Mouse (Mus musculus): ENCODE results near the gene Fbxw8. TPM values are rescaled to one million over a fixed set of nuclear protein-coding genes. Genes with fewer than 3 reads are reported as not detected.

Fbxw8 gene
- polyA plus RNA-seq, 1 experiment: 72.5 TPM

DNA sequence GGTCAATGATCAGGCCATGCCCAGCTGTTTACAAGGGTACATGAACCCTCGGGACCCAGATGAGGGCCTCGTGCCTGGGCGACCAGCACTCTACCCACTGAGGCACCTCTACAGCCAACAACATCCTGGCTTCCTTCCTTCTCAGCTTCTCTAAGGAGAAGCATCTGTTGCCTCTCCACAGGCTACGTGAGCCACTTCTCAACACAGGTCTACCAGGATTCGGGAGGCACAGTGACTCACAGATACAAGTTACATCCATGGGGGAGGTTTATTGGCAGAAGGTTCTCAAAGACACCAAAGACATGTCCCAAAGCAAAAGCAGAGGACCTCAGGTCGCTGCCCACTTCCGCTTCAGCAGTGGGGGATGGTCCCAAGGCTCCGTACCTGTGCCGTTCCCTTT lies 35.2 kb upstream of the Fbxw8 start:
- TF ChIP-seq MAX (IDR thresholded peaks at IDR 0.05): no peak
- TF ChIP-seq FOSL1 (IDR thresholded peaks at IDR 0.05; ENCODE audit: insufficient read depth, low read length, poor library complexity, severe bottlenecking): no peak
- no peak for TF ChIP-seq CTCF (IDR thresholded peaks at IDR 0.05; ENCODE audit: control insufficient read depth, insufficient read depth, insufficient read length)
- TF ChIP-seq USF1 (IDR thresholded peaks at IDR 0.05; ENCODE audit: low read depth): no peak
- TF ChIP-seq MYOG (IDR thresholded peaks at IDR 0.05; ENCODE audit: control insufficient read depth, extremely low read depth, insufficient read length): no peak
- TF ChIP-seq CEBPB (IDR thresholded peaks at IDR 0.05; ENCODE audit: low read depth): no peak
- no peak for TF ChIP-seq MYOD1 (IDR thresholded peaks at IDR 0.05; ENCODE audit: control insufficient read depth, insufficient read length, low read depth)
- Histone ChIP-seq H3K79me2 (ENCODE audit: control insufficient read depth, insufficient read depth) (no peaks in the 10 kb centered on the region), H3ac (ENCODE audit: control insufficient read depth, insufficient read length, low read depth) (no peak overlapping the region), H3K36me3 (ENCODE audit: control insufficient read depth, insufficient read depth) (no peaks in the 10 kb centered on the region), H3K4me3 (ENCODE audit: insufficient read depth, poor library complexity, severe bottlenecking) (no peak overlapping the region), H3K79me3 (ENCODE audit: low read depth) (no peaks in the 10 kb centered on the region), H3K27me3 (ENCODE audit: control insufficient read depth, insufficient read depth, insufficient read length) (peaks cover 85% of the 10 kb centered on the region)

- H3K27me3 ChIP-seq (ENCODE audit: control insufficient read depth, insufficient read depth, insufficient read length): peaks cover 84% of the 10 kb centered on the region
Observed at GRCm38 (mm10) chr5:118188356-118188755, 33.1 kb upstream of the Fbxw8 start.

GRCm38 (mm10) chr5:118186903-118187633 lies 31.8 kb upstream of the Fbxw8 start:
- H3K27me3 ChIP-seq (ENCODE audit: control insufficient read depth, insufficient read depth, insufficient read length): peaks cover 71% of the 10 kb centered on the region
- no peak overlapping the region for H3K4me3 ChIP-seq (ENCODE audit: insufficient read depth, poor library complexity, severe bottlenecking)
- no peak for TF ChIP-seq CEBPB (IDR thresholded peaks at IDR 0.05; ENCODE audit: low read depth)
- no peak for TF ChIP-seq MAX (IDR thresholded peaks at IDR 0.05)
- no peak for TF ChIP-seq FOSL1 (IDR thresholded peaks at IDR 0.05; ENCODE audit: insufficient read depth, low read length, poor library complexity, severe bottlenecking)
- TF ChIP-seq MYOD1 (IDR thresholded peaks at IDR 0.05; ENCODE audit: control insufficient read depth, insufficient read length, low read depth): no peak
- TF ChIP-seq USF1 (IDR thresholded peaks at IDR 0.05; ENCODE audit: low read depth): no peak
- no peak for TF ChIP-seq CTCF (IDR thresholded peaks at IDR 0.05; ENCODE audit: control insufficient read depth, insufficient read depth, insufficient read length)
- no peak for TF ChIP-seq MYOG (IDR thresholded peaks at IDR 0.05; ENCODE audit: control insufficient read depth, extremely low read depth, insufficient read length)
- no peaks in the 10 kb centered on the region for H3K79me2 ChIP-seq (ENCODE audit: control insufficient read depth, insufficient read depth)
- no peaks in the 10 kb centered on the region for H3K79me3 ChIP-seq (ENCODE audit: low read depth)
- H3ac ChIP-seq (ENCODE audit: control insufficient read depth, insufficient read length, low read depth): no peak overlapping the region
- no peaks in the 10 kb centered on the region for H3K36me3 ChIP-seq (ENCODE audit: control insufficient read depth, insufficient read depth)

More at GRCm38 (mm10) chr5:118188356-118188755, 33.1 kb upstream of the Fbxw8 start:
- no peak overlapping the region for H3ac ChIP-seq (ENCODE audit: control insufficient read depth, insufficient read length, low read depth)
- no peaks in the 10 kb centered on the region for H3K79me2 ChIP-seq (ENCODE audit: control insufficient read depth, insufficient read depth)
- no peaks in the 10 kb centered on the region for H3K36me3 ChIP-seq (ENCODE audit: control insufficient read depth, insufficient read depth)
- no peak overlapping the region for H3K4me3 ChIP-seq (ENCODE audit: insufficient read depth, poor library complexity, severe bottlenecking)
- no peaks in the 10 kb centered on the region for H3K79me3 ChIP-seq (ENCODE audit: low read depth)
- TF ChIP-seq CEBPB (IDR thresholded peaks at IDR 0.05; ENCODE audit: low read depth) (no peak), USF1 (IDR thresholded peaks at IDR 0.05; ENCODE audit: low read depth) (no peak), MAX (IDR thresholded peaks at IDR 0.05) (no peak), MYOD1 (IDR thresholded peaks at IDR 0.05; ENCODE audit: control insufficient read depth, insufficient read length, low read depth) (no peak), CTCF (IDR thresholded peaks at IDR 0.05; ENCODE audit: control insufficient read depth, insufficient read depth, insufficient read length) (no peak), FOSL1 (IDR thresholded peaks at IDR 0.05; ENCODE audit: insufficient read depth, low read length, poor library complexity, severe bottlenecking) (no peak)

DNA sequence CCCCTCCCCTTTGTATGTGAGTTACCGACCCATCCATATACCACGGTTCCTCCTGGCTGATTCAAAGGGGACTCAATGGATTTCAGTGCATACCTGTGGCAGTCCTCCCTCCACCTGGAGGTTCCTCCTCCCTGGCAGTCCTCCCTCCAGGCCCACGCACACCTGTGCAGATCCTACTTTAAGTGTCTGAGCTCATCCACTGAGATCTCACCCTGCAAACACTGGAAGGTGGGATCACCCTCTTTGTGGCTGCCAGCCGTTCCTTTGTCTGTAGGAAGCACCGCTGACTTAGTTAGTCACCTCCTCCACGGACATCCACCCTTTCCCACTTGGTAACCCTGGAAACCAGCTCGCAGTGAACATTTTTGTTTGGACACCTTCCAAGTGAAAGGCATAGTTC lies 22.4 kb upstream of the Fbxw8 start:
- H3K36me3 ChIP-seq (ENCODE audit: control insufficient read depth, insufficient read depth): no peaks in the 10 kb centered on the region
- no peaks in the 10 kb centered on the region for H3K79me3 ChIP-seq (ENCODE audit: low read depth)
- no peak for TF ChIP-seq CEBPB (IDR thresholded peaks at IDR 0.05; ENCODE audit: low read depth)
- no peak for TF ChIP-seq MYOG (IDR thresholded peaks at IDR 0.05; ENCODE audit: control insufficient read depth, extremely low read depth, insufficient read length)
- TF ChIP-seq FOSL1 (IDR thresholded peaks at IDR 0.05; ENCODE audit: insufficient read depth, low read length, poor library complexity, severe bottlenecking): no peak
- TF ChIP-seq CTCF (IDR thresholded peaks at IDR 0.05; ENCODE audit: control insufficient read depth, insufficient read depth, insufficient read length): no peak
- TF ChIP-seq USF1 (IDR thresholded peaks at IDR 0.05; ENCODE audit: low read depth): no peak
- TF ChIP-seq MAX (IDR thresholded peaks at IDR 0.05): no peak
- TF ChIP-seq MYOD1 (IDR thresholded peaks at IDR 0.05; ENCODE audit: control insufficient read depth, insufficient read length, low read depth): no peak
- no peak overlapping the region for H3K4me3 ChIP-seq (ENCODE audit: insufficient read depth, poor library complexity, severe bottlenecking)
- H3K79me2 ChIP-seq (ENCODE audit: control insufficient read depth, insufficient read depth): no peaks in the 10 kb centered on the region
- no peak overlapping the region for H3ac ChIP-seq (ENCODE audit: control insufficient read depth, insufficient read length, low read depth)
- peaks cover 22% of the 10 kb centered on the region for H3K27me3 ChIP-seq (ENCODE audit: control insufficient read depth, insufficient read depth, insufficient read length)

DNA sequence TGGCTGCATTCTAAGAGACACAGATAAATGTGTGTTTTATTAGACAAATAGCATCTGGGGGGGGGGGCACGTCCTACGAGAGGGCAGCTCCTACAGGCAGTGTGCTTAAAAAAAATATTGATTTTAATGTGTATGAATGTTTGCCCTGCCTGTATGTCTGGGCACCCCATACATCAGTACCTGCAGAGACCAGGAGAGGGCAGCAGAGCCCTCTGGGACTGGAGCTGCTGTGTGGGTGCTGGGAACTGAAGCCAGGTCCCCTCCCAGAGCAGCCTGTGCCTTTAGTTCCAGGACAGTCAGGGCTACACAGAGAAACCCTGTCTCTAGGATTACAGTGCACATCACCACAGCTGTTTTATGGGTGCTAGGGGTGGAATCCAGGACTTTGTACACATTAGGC lies 19.9 kb upstream of the Fbxw8 start:
- Histone ChIP-seq H3K36me3 (ENCODE audit: control insufficient read depth, insufficient read depth) (no peaks in the 10 kb centered on the region), H3K79me2 (ENCODE audit: control insufficient read depth, insufficient read depth) (no peaks in the 10 kb centered on the region), H3K4me3 (ENCODE audit: insufficient read depth, poor library complexity, severe bottlenecking) (no peak overlapping the region), H3K79me3 (ENCODE audit: low read depth) (no peaks in the 10 kb centered on the region), H3K27me3 (ENCODE audit: control insufficient read depth, insufficient read depth, insufficient read length) (peaks cover 46% of the 10 kb centered on the region), H3ac (ENCODE audit: control insufficient read depth, insufficient read length, low read depth) (no peak overlapping the region)
- no peak for TF ChIP-seq MYOD1 (IDR thresholded peaks at IDR 0.05; ENCODE audit: control insufficient read depth, insufficient read length, low read depth)
- no peak for TF ChIP-seq MYOG (IDR thresholded peaks at IDR 0.05; ENCODE audit: control insufficient read depth, extremely low read depth, insufficient read length)
- TF ChIP-seq CEBPB (IDR thresholded peaks at IDR 0.05; ENCODE audit: low read depth): no peak
- no peak for TF ChIP-seq FOSL1 (IDR thresholded peaks at IDR 0.05; ENCODE audit: insufficient read depth, low read length, poor library complexity, severe bottlenecking)
- no peak for TF ChIP-seq MAX (IDR thresholded peaks at IDR 0.05)
- TF ChIP-seq CTCF (IDR thresholded peaks at IDR 0.05; ENCODE audit: control insufficient read depth, insufficient read depth, insufficient read length): no peak
- no peak for TF ChIP-seq USF1 (IDR thresholded peaks at IDR 0.05; ENCODE audit: low read depth)
